Mouse (Mus musculus) layer of hippocampus, postnatal 14 days (tissue): ENCODE measurements around the gene Gm10382. TPM values are rescaled to one million over a fixed set of nuclear protein-coding genes. Genes with fewer than 3 reads are reported as not detected.
"Not testable (repeated sequence)": the region's sequence is repeated elsewhere in the genome, so short reads cannot be mapped to it uniquely, and the experiment has no call there.

Experiments used
- DNase-seq, 2 experiments: peaks; one replicate each; pipeline ENCODE4 v3.0.0; 2021 to 2022; ENCODE audit warnings: low spot score in 2 of 2, mixed read lengths in 1 of 2
- total RNA-seq, 2 experiments: library from RNA; stranded (reverse); gene quantifications; 2 replicates each; pipeline ENCODE4 v1.2.3; 2021

Gene Gm10382
- total RNA-seq, 2 experiments from 2014 or later: 0.28 to 0.52 TPM

GRCm38 (mm10) chr5:125368568-125368967 lies 20.6 kb upstream of the Gm10382 start:
- peak; percentile 61 to 79 for DNase-seq

- no peak for DNase-seq
Measured at GRCm38 (mm10) chr5:125370950-125371693, 18.0 kb upstream of the Gm10382 start.

GRCm38 (mm10) chr5:125372027-125372426 lies 17.1 kb upstream of the Gm10382 start:
- DNase-seq: no peak

GRCm38 (mm10) chr5:125375871-125376270 lies 13.3 kb upstream of the Gm10382 start:
- DNase-seq: no peak

- DNase-seq: no peak
Measured at GRCm38 (mm10) chr5:125377214-125377613, 11.9 kb upstream of the Gm10382 start.

GRCm38 (mm10) chr5:125378919-125379318 lies 10.2 kb upstream of the Gm10382 start:
- DNase-seq: no peak

- no peak for DNase-seq
Measured at GRCm38 (mm10) chr5:125381954-125382672, 7.0 kb upstream of the Gm10382 start.

- peak in 1 of 2 experiments; percentile 66 for DNase-seq
Measured at GRCm38 (mm10) chr5:125382673-125383558, 6.2 kb upstream of the Gm10382 start.

GRCm38 (mm10) chr5:125383637-125384420 lies 5.3 kb upstream of the Gm10382 start:
- no peak for DNase-seq

GRCm38 (mm10) chr5:125384512-125385214 lies 4.5 kb upstream of the Gm10382 start:
- DNase-seq: no peak

- no peak for DNase-seq
Measured at GRCm38 (mm10) chr5:125385215-125385940, 3.7 kb upstream of the Gm10382 start.

GRCm38 (mm10) chr5:125387295-125387694 lies 1.8 kb upstream of the Gm10382 start:
- not testable (repeated sequence) for DNase-seq

- no peak for DNase-seq
Measured at GRCm38 (mm10) chr5:125388358-125389092, 597 bp upstream of the Gm10382 start.

- DNase-seq: peak; percentile 86 to 92
Measured at GRCm38 (mm10) chr5:125389579-125390441, 688 bp downstream of the Gm10382 start, which contains the start of gene Ubc. TSS of gene Ubc (minus strand) at chr5:125390202.

- DNase-seq: no peak
Measured at GRCm38 (mm10) chr5:125390906-125391477, 1.9 kb downstream of the Gm10382 start.

GRCm38 (mm10) chr5:125391609-125392008 lies 2.5 kb downstream of the Gm10382 start:
- DNase-seq: peak; percentile 58 to 82

- not testable (repeated sequence) for DNase-seq
Measured at GRCm38 (mm10) chr5:125392176-125392575, 3.1 kb downstream of the Gm10382 start.
